Mouse (Mus musculus) brain, embryonic 14.5 days (tissue): ENCODE measurements around the gene Ipo9.

Experiments
- CTCF ChIP-seq: fragments of 200-500 bp; IDR thresholded peaks from 2 replicates; pipeline ENCODE4 v1.5.1; 2012; ENCODE audit warnings: inconsistent platforms, mild to moderate bottlenecking, moderate library complexity, borderline replicate concordance; ENCODE audit not compliant: insufficient read depth, insufficient read length; ENCODE audit errors: extremely low read depth
- POLR2A ChIP-seq: fragments of 200-500 bp; IDR thresholded peaks from 2 replicates; pipeline ENCODE4 v1.6.1; 2012; ENCODE audit warnings: mild to moderate bottlenecking, inconsistent platforms, borderline replicate concordance; ENCODE audit not compliant: poor library complexity, insufficient read depth, insufficient read length, severe bottlenecking; ENCODE audit errors: extremely low read depth

DNA sequence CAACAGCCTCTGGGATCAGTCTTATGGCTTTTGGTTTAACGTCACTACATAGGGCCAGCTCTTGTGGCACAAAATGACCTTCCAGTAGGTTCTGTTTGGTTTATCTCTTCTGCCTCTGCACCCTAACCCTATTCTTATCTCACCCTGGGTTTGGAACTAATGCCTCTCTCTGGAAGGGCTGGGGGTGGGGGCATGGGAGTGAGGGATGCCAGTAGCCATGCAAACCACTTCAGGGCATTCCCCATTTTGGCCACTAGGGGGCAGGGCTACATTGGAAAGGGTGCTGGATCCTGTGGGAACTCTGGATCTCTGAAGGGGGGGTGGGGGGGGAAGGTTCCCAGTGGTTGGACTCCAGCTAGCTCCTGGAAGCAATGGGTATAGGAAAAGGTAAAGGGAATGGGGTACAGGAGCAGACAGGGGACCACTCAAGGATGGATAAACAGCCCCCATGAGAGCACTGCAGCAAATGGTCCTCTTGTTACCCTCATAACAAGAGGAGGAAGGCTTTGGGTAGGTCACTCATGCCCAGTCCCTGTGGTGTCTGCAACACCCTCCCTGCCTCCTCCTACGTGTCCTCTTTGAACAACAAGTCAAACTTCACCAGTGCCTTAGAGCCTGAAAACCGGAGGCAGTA, 30.9 kb upstream of the Ipo9 start:
- TF ChIP-seq POLR2A: no peak
- TF ChIP-seq CTCF: peak; percentile 76
